Mouse (Mus musculus): ENCODE measurements around the gene Rgs17.

- no peak for TF ChIP-seq POLR2A (IDR thresholded peaks at IDR 0.05; ENCODE audit: low read depth, low read length)
- TF ChIP-seq CTCF (IDR thresholded peaks at IDR 0.05; ENCODE audit: extremely low read depth, insufficient read depth, insufficient read length, insufficient replicate concordance), result no peak
Measured at GRCm38 (mm10) chr10:5802866-5803265, 119.3 kb downstream of the Rgs17 start.

All from spleen, adult 2 months (tissue).